Mouse (Mus musculus) lung, adult 2 months (tissue): ENCODE data around the gene Igf1. TPM values are rescaled to one million over a fixed set of nuclear protein-coding genes. Genes with fewer than 3 reads are reported as not detected.

Experiments
- DNase-seq: peaks from one replicate; pipeline ENCODE4 v3.0.0; 2022
- H3K4me1 ChIP-seq: fragments of 200-500 bp; 2 replicates; pipeline ENCODE4 v1.6.1; 2011; ENCODE audit warnings: low read length; ENCODE audit not compliant: control insufficient read depth, insufficient read depth
- H3K4me3 ChIP-seq: fragments of 200-500 bp; replicated peaks from 2 replicates; pipeline ENCODE3; 2011; ENCODE audit warnings: low read depth, mild to moderate bottlenecking, control low read depth, low read length; ENCODE audit errors: extremely low read depth
- CTCF ChIP-seq: fragments of 200-500 bp; IDR thresholded peaks from 2 replicates; pipeline ENCODE4 v1.5.1; 2011; ENCODE audit warnings: mild to moderate bottlenecking, low read length, control low read depth; ENCODE audit not compliant: insufficient read depth
- POLR2A ChIP-seq: fragments of 200-500 bp; IDR thresholded peaks from 2 replicates; pipeline ENCODE4 v1.6.1; 2011; ENCODE audit warnings: low read depth, mild to moderate bottlenecking, control low read depth, low read length, borderline replicate concordance; ENCODE audit errors: extremely low read depth
- WGBS: fragments of 180-500 bp; shearing (Covaris S2); methylation state at CpG from one replicate; pipeline ENCODE4 v1.1.7; 2018; 5-methylcytosine and 5-hydroxymethylcytosine counted together
- polyA plus RNA-seq: library from polyadenylated mRNA; depleted of rRNA; stranded (reverse); fragments of >200 nt; gene quantifications from 2 replicates; pipeline ENCODE4 v1.2.3, GENCODE M21; 2012

Gene Igf1
- polyA plus RNA-seq, 1 experiment: 25.7 TPM

- WGBS: 55% methylated on average over 4 of the region's 4 CpGs
- Histone ChIP-seq H3K4me3 (no peak overlapping the region), H3K4me1 (no peaks in the 10 kb centered on the region)
- DNase-seq: no peak
- no peak for TF ChIP-seq CTCF
- TF ChIP-seq POLR2A: no peak
These were observed 15.6 kb upstream of the Igf1 start for GRCm38 (mm10) chr10:87842501-87842900.

- 49% methylated on average over 8 of the region's 8 CpGs for WGBS
- no peak overlapping the region for H3K4me3 ChIP-seq
- no peaks in the 10 kb centered on the region for H3K4me1 ChIP-seq
- no peak for DNase-seq
- no peak for TF ChIP-seq POLR2A
- TF ChIP-seq CTCF: no peak
These were observed 13.0 kb upstream of the Igf1 start for GRCm38 (mm10) chr10:87844917-87845552.

GRCm38 (mm10) chr10:87847882-87848281, 10.2 kb upstream of the Igf1 start:
- WGBS: 57% methylated on average over 4 of the region's 4 CpGs
- H3K4me3 ChIP-seq: no peak overlapping the region
- no peak for DNase-seq
- no peaks in the 10 kb centered on the region for H3K4me1 ChIP-seq
- TF ChIP-seq CTCF (no peak), POLR2A (no peak)

GRCm38 (mm10) chr10:87848419-87848818, 9.6 kb upstream of the Igf1 start:
- WGBS: 49% methylated on average over 2 of the region's 2 CpGs
- no peak for TF ChIP-seq CTCF
- no peak for TF ChIP-seq POLR2A
- Histone ChIP-seq H3K4me1 (no peaks in the 10 kb centered on the region), H3K4me3 (no peak overlapping the region)
- no peak for DNase-seq

- WGBS: 34% methylated on average over 3 of the region's 3 CpGs
- no peak overlapping the region for H3K4me3 ChIP-seq
- DNase-seq: no peak
These were observed 6.6 kb upstream of the Igf1 start for GRCm38 (mm10) chr10:87851492-87851891.

GRCm38 (mm10) chr10:87854408-87854807, 3.7 kb upstream of the Igf1 start:
- Histone ChIP-seq H3K4me1 (no peaks in the 10 kb centered on the region; the same call in 1 of the 2 replicates), H3K4me3 (no peak overlapping the region)
- TF ChIP-seq POLR2A (no peak), CTCF (peak; percentile 37; the same call in 1 of the 2 replicates)
- 0% methylated on average over 5 of the region's 5 CpGs for WGBS
- peak; percentile 66 for DNase-seq

More at GRCm38 (mm10) chr10:87851492-87851891, 6.6 kb upstream of the Igf1 start:
- no peaks in the 10 kb centered on the region for H3K4me1 ChIP-seq
- TF ChIP-seq CTCF: no peak
- no peak for TF ChIP-seq POLR2A

- no peak for TF ChIP-seq POLR2A
- WGBS: 82% methylated on average over 13 of the region's 13 CpGs
- H3K4me1 ChIP-seq: no peaks in the 10 kb centered on the region; the same call in 1 of the 2 replicates
- no peak for DNase-seq
- no peak overlapping the region for H3K4me3 ChIP-seq
These were observed 2.5 kb upstream of the Igf1 start for GRCm38 (mm10) chr10:87855423-87856122.

- TF ChIP-seq CTCF: no peak
- no peak for TF ChIP-seq POLR2A
- H3K4me3 ChIP-seq: no peak overlapping the region
- H3K4me1 ChIP-seq: no peaks in the 10 kb centered on the region; the same call in 1 of the 2 replicates
- no peak for DNase-seq
- 62% methylated on average over 8 of the region's 8 CpGs for WGBS
These were observed 680 bp upstream of the Igf1 start for GRCm38 (mm10) chr10:87857215-87857955.

GRCm38 (mm10) chr10:87858939-87859338, 874 bp downstream of the Igf1 start:
- Histone ChIP-seq H3K4me1 (no peaks in the 10 kb centered on the region; the same call in 1 of the 2 replicates), H3K4me3 (peak overlapping the region; percentile 31)
- TF ChIP-seq POLR2A: no peak
- TF ChIP-seq CTCF: no peak
- no peak for DNase-seq
- WGBS: 5% methylated on average over 6 of the region's 6 CpGs

GRCm38 (mm10) chr10:87859453-87859852, 1.4 kb downstream of the Igf1 start:
- Histone ChIP-seq H3K4me1 (no peaks in the 10 kb centered on the region; the same call in 1 of the 2 replicates), H3K4me3 (peak overlapping the region; percentile 26)
- no peak for DNase-seq
- WGBS: 3% methylated on average over 10 of the region's 10 CpGs
- TF ChIP-seq CTCF: no peak
- no peak for TF ChIP-seq POLR2A
